Mouse (Mus musculus): Measurements from ENCODE around the gene Aoah.
A peak's percentile ranks its signal among the peaks of the same experiment; 100 is the strongest.

The Aoah gene

GRCm38 (mm10) chr13:20905195-20905594 lies 111.3 kb downstream of the Aoah start:
- no peak for DNase-seq (ENCODE audit: extremely low read depth, insufficient read length, low spot score)

- no peak for DNase-seq (ENCODE audit: extremely low read depth, insufficient read length, low spot score)
Observed at GRCm38 (mm10) chr13:20916698-20917511, 123.0 kb downstream of the Aoah start.

- DNase-seq (ENCODE audit: extremely low read depth, insufficient read length, low spot score), result no peak
Observed at GRCm38 (mm10) chr13:20920401-20920800, 126.5 kb downstream of the Aoah start.

- no peak for DNase-seq (ENCODE audit: extremely low read depth, insufficient read length, low spot score)
Observed at GRCm38 (mm10) chr13:20936016-20936415, 142.1 kb downstream of the Aoah start.

GRCm38 (mm10) chr13:20937452-20937851 lies 143.5 kb downstream of the Aoah start:
- peak; percentile 15 for DNase-seq (ENCODE audit: extremely low read depth, insufficient read length, low spot score)

GRCm38 (mm10) chr13:20939099-20939498 lies 145.2 kb downstream of the Aoah start:
- no peak for DNase-seq (ENCODE audit: extremely low read depth, insufficient read length, low spot score)

GRCm38 (mm10) chr13:20940389-20940788 lies 146.5 kb downstream of the Aoah start:
- DNase-seq (ENCODE audit: extremely low read depth, insufficient read length, low spot score), result no peak

- DNase-seq (ENCODE audit: extremely low read depth, insufficient read length, low spot score), result no peak
Observed at GRCm38 (mm10) chr13:20941707-20942106, 147.8 kb downstream of the Aoah start.

- DNase-seq (ENCODE audit: extremely low read depth, insufficient read length, low spot score), result no peak
Observed at GRCm38 (mm10) chr13:20963086-20963485, 169.2 kb downstream of the Aoah start.

GRCm38 (mm10) chr13:20981234-20982230 lies 187.6 kb downstream of the Aoah start:
- DNase-seq (ENCODE audit: extremely low read depth, insufficient read length, low spot score), result no peak

- DNase-seq (ENCODE audit: extremely low read depth, insufficient read length, low spot score), result no peak
Observed at GRCm38 (mm10) chr13:20985510-20985909, 191.6 kb downstream of the Aoah start.

GRCm38 (mm10) chr13:20985961-20986360 lies 192.0 kb downstream of the Aoah start:
- no peak for DNase-seq (ENCODE audit: extremely low read depth, insufficient read length, low spot score)

GRCm38 (mm10) chr13:21005238-21005637 lies 211.3 kb downstream of the Aoah start:
- no peak for DNase-seq (ENCODE audit: extremely low read depth, insufficient read length, low spot score)

- DNase-seq (ENCODE audit: extremely low read depth, insufficient read length, low spot score), result no peak
Observed at GRCm38 (mm10) chr13:21005642-21006320, 211.9 kb downstream of the Aoah start.

- no peak for DNase-seq (ENCODE audit: extremely low read depth, insufficient read length, low spot score)
Observed at GRCm38 (mm10) chr13:21006321-21006653, 212.4 kb downstream of the Aoah start.

- no peak for DNase-seq (ENCODE audit: extremely low read depth, insufficient read length, low spot score)
Observed at GRCm38 (mm10) chr13:21013659-21014058, 219.7 kb downstream of the Aoah start.

GRCm38 (mm10) chr13:21024831-21025230 lies 230.9 kb downstream of the Aoah start:
- no peak for DNase-seq (ENCODE audit: extremely low read depth, insufficient read length, low spot score)

- no peak for DNase-seq (ENCODE audit: extremely low read depth, insufficient read length, low spot score)
Observed at GRCm38 (mm10) chr13:21033176-21033575, 239.3 kb downstream of the Aoah start.

- no peak for DNase-seq (ENCODE audit: extremely low read depth, insufficient read length, low spot score)
Observed at GRCm38 (mm10) chr13:21035011-21035410, 241.1 kb downstream of the Aoah start.

- no peak for DNase-seq (ENCODE audit: extremely low read depth, insufficient read length, low spot score)
Observed at GRCm38 (mm10) chr13:21035981-21036380, 242.1 kb downstream of the Aoah start.

GRCm38 (mm10) chr13:21040589-21041199 lies 246.8 kb downstream of the Aoah start:
- DNase-seq (ENCODE audit: extremely low read depth, insufficient read length, low spot score), result no peak

Data from 3134 (cell line).